Mouse (Mus musculus): Measurements from ENCODE around the gene Fxyd5. TPM values are rescaled to one million over a fixed set of nuclear protein-coding genes. Genes with fewer than 3 reads are reported as not detected.
A peak's percentile ranks its signal among the peaks of the same experiment; 100 is the strongest.

Fxyd5 gene
- polyA plus RNA-seq (2015; fragmentation: Nextera tagmentation; extraction: Ambion mirVana), result 19.8 and 22.4 TPM in 2 replicates

GRCm38 (mm10) chr7:31042431-31042910 is at the start of gene Fxyd5:
TSS of gene Fxyd5 (minus strand) at chr7:31042481.
- Histone ChIP-seq H3K27me3 (peaks cover 30% of the 10 kb centered on the region), H3K27ac (replicated peaks) (no peak within 1 kb of the TSS; the same call in 1 of the 2 replicates), H3K9ac (no peak within 1 kb of the TSS), H3K4me3 (replicated peaks) (peak within 1 kb of the TSS; percentile 43), H3K4me2 (peak within 1 kb of the TSS; percentile 52), H3K9me3 (replicated peaks) (no peaks in the 10 kb centered on the region), H3K36me3 (replicated peaks) (no peaks in the 10 kb centered on the region), H3K4me1 (replicated peaks) (0 out of 2 replicates have a peak, but pooled peaks cover 4% of the 10 kb centered on the region)
- WGBS (ENCODE audit: insufficient replicate concordance), result 31% methylated on average over 10 of the region's 10 CpGs
- no peak for ATAC-seq (ENCODE audit: insufficient read depth)

DNA sequence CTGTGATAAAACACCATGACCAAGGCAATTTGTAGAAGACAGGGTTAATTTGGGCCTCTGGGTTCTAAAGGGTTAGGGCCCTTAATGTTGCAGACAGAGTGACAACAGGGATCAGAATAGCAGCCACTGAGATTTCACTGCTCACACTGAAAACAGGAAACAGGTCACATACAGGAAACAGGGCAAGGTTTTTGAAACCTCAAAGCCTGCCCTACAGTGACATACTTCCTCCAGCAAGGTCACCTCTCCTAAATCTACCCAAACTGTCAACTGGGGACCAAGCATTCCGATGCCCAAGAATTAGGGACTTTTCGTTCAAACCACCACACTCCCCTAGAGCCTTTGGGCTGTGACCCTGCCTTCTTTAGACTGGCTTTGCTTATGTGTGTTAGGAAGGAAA is 47.4 kb upstream of the Fxyd5 start:
- Histone ChIP-seq H3K4me3 (replicated peaks) (no peak overlapping the region), H3K4me1 (replicated peaks) (no peaks in the 10 kb centered on the region; the same call in 1 of the 2 replicates), H3K4me2 (no peak overlapping the region), H3K27me3 (no peaks in the 10 kb centered on the region), H3K27ac (replicated peaks) (no peak overlapping the region), H3K9me3 (replicated peaks) (no peaks in the 10 kb centered on the region), H3K36me3 (replicated peaks) (no peaks in the 10 kb centered on the region), H3K9ac (no peak overlapping the region)
- ATAC-seq (ENCODE audit: insufficient read depth), result no peak
- 14% methylated on average over 2 of the region's 2 CpGs for WGBS (ENCODE audit: insufficient replicate concordance)

GRCm38 (mm10) chr7:31088206-31088605 is 45.9 kb upstream of the Fxyd5 start:
- H3K27ac ChIP-seq (replicated peaks), result no peak overlapping the region
- no peak overlapping the region for H3K9ac ChIP-seq
- 38% methylated on average over 3 of the region's 3 CpGs for WGBS (ENCODE audit: insufficient replicate concordance)
- no peak overlapping the region for H3K4me2 ChIP-seq
- H3K27me3 ChIP-seq, result no peaks in the 10 kb centered on the region
- no peaks in the 10 kb centered on the region for H3K9me3 ChIP-seq (replicated peaks)
- no peaks in the 10 kb centered on the region for H3K36me3 ChIP-seq (replicated peaks)
- no peak for ATAC-seq (ENCODE audit: insufficient read depth)
- no peak overlapping the region for H3K4me3 ChIP-seq (replicated peaks)
- no peaks in the 10 kb centered on the region; the same call in 1 of the 2 replicates for H3K4me1 ChIP-seq (replicated peaks)

DNA sequence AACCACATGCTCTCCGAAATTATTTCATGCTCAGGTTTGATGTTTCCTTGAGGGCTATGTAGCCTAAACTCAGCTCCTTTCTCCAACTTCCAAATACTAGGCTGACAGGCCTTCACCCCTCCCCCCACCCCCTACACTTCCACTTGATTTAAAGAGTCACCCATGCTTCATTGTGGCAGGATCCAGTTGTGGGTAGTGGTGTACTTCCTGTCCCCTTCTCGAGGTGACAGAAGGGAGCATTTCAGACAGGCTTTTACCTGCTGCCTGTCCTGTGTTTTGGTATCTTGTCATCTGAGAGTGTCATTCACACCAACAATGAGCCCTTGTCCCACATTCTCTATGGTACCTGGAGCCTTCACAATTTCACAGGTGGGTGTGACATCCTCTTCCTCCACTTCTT is 45.0 kb upstream of the Fxyd5 start:
- H3K9ac ChIP-seq, result no peak overlapping the region
- no peak overlapping the region for H3K4me3 ChIP-seq (replicated peaks)
- H3K4me2 ChIP-seq, result no peak overlapping the region
- ATAC-seq (ENCODE audit: insufficient read depth), result no peak
- H3K27ac ChIP-seq (replicated peaks), result no peak overlapping the region
- 19% methylated on average over 2 of the region's 2 CpGs for WGBS (ENCODE audit: insufficient replicate concordance)
- no peaks in the 10 kb centered on the region for H3K9me3 ChIP-seq (replicated peaks)
- no peaks in the 10 kb centered on the region for H3K27me3 ChIP-seq
- no peaks in the 10 kb centered on the region; the same call in 1 of the 2 replicates for H3K4me1 ChIP-seq (replicated peaks)
- H3K36me3 ChIP-seq (replicated peaks), result no peaks in the 10 kb centered on the region

DNA sequence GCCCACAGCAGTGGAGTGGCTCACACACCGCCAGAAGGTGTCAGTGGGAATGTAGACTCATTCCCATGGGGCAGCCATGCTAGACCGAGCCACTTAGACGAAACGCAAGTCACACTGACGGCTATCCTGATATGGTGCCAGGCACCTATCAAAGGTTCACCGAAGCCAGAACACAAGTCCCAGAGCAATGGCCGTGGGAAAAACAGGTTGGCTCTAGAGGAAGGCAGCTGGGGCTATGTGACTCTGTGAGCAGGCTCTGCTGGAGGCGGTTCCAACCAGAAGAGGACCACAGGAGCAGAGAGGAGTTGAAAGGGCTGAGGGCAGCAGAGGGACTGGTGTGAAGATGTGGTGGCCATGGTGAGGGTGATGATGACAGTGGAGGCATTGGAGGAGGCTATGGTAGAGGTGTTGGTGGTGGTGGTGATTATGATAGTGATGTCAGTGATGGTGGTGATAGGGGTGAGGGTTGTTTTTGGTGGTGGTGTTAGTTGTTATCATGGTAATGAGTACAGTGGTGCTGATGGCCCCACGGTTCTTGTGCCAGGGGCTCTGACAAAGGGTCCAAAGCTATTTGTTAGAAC is 44.0 kb upstream of the Fxyd5 start:
- no peak overlapping the region for H3K9ac ChIP-seq
- WGBS (ENCODE audit: insufficient replicate concordance), result 69% methylated on average over 9 of the region's 9 CpGs
- no peaks in the 10 kb centered on the region; the same call in 1 of the 2 replicates for H3K4me1 ChIP-seq (replicated peaks)
- no peak overlapping the region for H3K4me3 ChIP-seq (replicated peaks)
- H3K4me2 ChIP-seq, result no peak overlapping the region
- no peaks in the 10 kb centered on the region for H3K36me3 ChIP-seq (replicated peaks)
- H3K9me3 ChIP-seq (replicated peaks), result no peaks in the 10 kb centered on the region
- no peak for ATAC-seq (ENCODE audit: insufficient read depth)
- no peaks in the 10 kb centered on the region for H3K27me3 ChIP-seq
- no peak overlapping the region for H3K27ac ChIP-seq (replicated peaks)

GRCm38 (mm10) chr7:31085171-31085570 is 42.9 kb upstream of the Fxyd5 start:
- H3K36me3 ChIP-seq (replicated peaks), result no peaks in the 10 kb centered on the region
- no peak overlapping the region for H3K9ac ChIP-seq
- H3K4me1 ChIP-seq (replicated peaks), result no peaks in the 10 kb centered on the region; the same call in 1 of the 2 replicates
- no peak overlapping the region for H3K4me3 ChIP-seq (replicated peaks)
- H3K27me3 ChIP-seq, result no peaks in the 10 kb centered on the region
- WGBS (ENCODE audit: insufficient replicate concordance), result 56% methylated on average over 3 of the region's 3 CpGs
- H3K9me3 ChIP-seq (replicated peaks), result no peaks in the 10 kb centered on the region
- no peak overlapping the region; the same call in 1 of the 2 replicates for H3K27ac ChIP-seq (replicated peaks)
- no peak overlapping the region for H3K4me2 ChIP-seq
- no peak for ATAC-seq (ENCODE audit: insufficient read depth)

GRCm38 (mm10) chr7:31084140-31084539 is 41.9 kb upstream of the Fxyd5 start:
- H3K9ac ChIP-seq, result no peak overlapping the region
- H3K9me3 ChIP-seq (replicated peaks), result no peaks in the 10 kb centered on the region
- no peak overlapping the region for H3K4me3 ChIP-seq (replicated peaks)
- 52% methylated on average over 9 of the region's 9 CpGs for WGBS (ENCODE audit: insufficient replicate concordance)
- no peaks in the 10 kb centered on the region for H3K36me3 ChIP-seq (replicated peaks)
- no peak overlapping the region for H3K27ac ChIP-seq (replicated peaks)
- H3K4me2 ChIP-seq, result no peak overlapping the region
- H3K4me1 ChIP-seq (replicated peaks), result no peaks in the 10 kb centered on the region; the same call in 1 of the 2 replicates
- ATAC-seq (ENCODE audit: insufficient read depth), result no peak
- H3K27me3 ChIP-seq, result no peaks in the 10 kb centered on the region

- H3K9ac ChIP-seq, result no peak overlapping the region
- ATAC-seq (ENCODE audit: insufficient read depth), result no peak
- no peak overlapping the region for H3K4me2 ChIP-seq
- 52% methylated on average over 14 of the region's 14 CpGs for WGBS (ENCODE audit: insufficient replicate concordance)
- H3K27me3 ChIP-seq, result no peaks in the 10 kb centered on the region
- no peak overlapping the region for H3K27ac ChIP-seq (replicated peaks)
- no peak overlapping the region for H3K4me3 ChIP-seq (replicated peaks)
- no peaks in the 10 kb centered on the region; the same call in 1 of the 2 replicates for H3K4me1 ChIP-seq (replicated peaks)
- no peaks in the 10 kb centered on the region for H3K36me3 ChIP-seq (replicated peaks)
- H3K9me3 ChIP-seq (replicated peaks), result no peaks in the 10 kb centered on the region
These were observed 40.7 kb upstream of the Fxyd5 start for GRCm38 (mm10) chr7:31082831-31083588.

GRCm38 (mm10) chr7:31082106-31082505 is 39.8 kb upstream of the Fxyd5 start:
- Histone ChIP-seq H3K4me1 (replicated peaks) (no peaks in the 10 kb centered on the region; the same call in 1 of the 2 replicates), H3K36me3 (replicated peaks) (no peaks in the 10 kb centered on the region), H3K4me2 (no peak overlapping the region), H3K9ac (no peak overlapping the region), H3K4me3 (replicated peaks) (no peak overlapping the region), H3K27ac (replicated peaks) (no peak overlapping the region), H3K9me3 (replicated peaks) (no peaks in the 10 kb centered on the region), H3K27me3 (no peaks in the 10 kb centered on the region)
- ATAC-seq (ENCODE audit: insufficient read depth), result no peak

DNA sequence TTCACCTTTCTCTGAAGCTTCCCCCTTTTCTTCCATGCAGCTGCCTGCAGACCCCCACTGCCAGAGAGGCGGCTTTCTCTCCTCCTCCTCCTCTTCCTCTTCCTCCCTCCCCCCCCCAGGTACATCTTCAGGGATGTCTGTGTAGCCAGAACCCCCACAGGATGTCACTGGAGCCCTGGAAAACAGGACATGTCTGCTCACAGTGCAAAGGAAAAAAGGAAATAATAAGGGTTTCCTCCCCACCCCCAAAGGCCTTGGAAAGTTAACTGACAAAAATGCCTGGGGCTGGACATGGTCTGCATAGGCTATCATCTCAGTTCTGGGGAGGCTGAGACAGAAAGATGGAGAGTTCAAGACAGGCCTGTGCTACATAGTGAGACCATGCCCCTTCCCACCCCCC is 38.8 kb upstream of the Fxyd5 start:
- no peak overlapping the region for H3K4me3 ChIP-seq (replicated peaks)
- no peaks in the 10 kb centered on the region for H3K9me3 ChIP-seq (replicated peaks)
- H3K36me3 ChIP-seq (replicated peaks), result no peaks in the 10 kb centered on the region
- H3K4me2 ChIP-seq, result no peak overlapping the region
- 21% methylated on average over 1 of the region's 1 CpGs for WGBS (ENCODE audit: insufficient replicate concordance)
- no peak for ATAC-seq (ENCODE audit: insufficient read depth)
- H3K27ac ChIP-seq (replicated peaks), result no peak overlapping the region
- no peak overlapping the region for H3K9ac ChIP-seq
- no peaks in the 10 kb centered on the region; the same call in 1 of the 2 replicates for H3K4me1 ChIP-seq (replicated peaks)
- no peaks in the 10 kb centered on the region for H3K27me3 ChIP-seq

GRCm38 (mm10) chr7:31080611-31081010 is 38.3 kb upstream of the Fxyd5 start:
- no peak overlapping the region for H3K4me3 ChIP-seq (replicated peaks)
- H3K27me3 ChIP-seq, result no peaks in the 10 kb centered on the region
- H3K4me1 ChIP-seq (replicated peaks), result no peaks in the 10 kb centered on the region; the same call in 1 of the 2 replicates
- H3K9ac ChIP-seq, result no peak overlapping the region
- no peaks in the 10 kb centered on the region for H3K36me3 ChIP-seq (replicated peaks)
- H3K9me3 ChIP-seq (replicated peaks), result no peaks in the 10 kb centered on the region
- no peak for ATAC-seq (ENCODE audit: insufficient read depth)
- H3K27ac ChIP-seq (replicated peaks), result no peak overlapping the region
- H3K4me2 ChIP-seq, result no peak overlapping the region
- 55% methylated on average over 3 of the region's 3 CpGs for WGBS (ENCODE audit: insufficient replicate concordance)

Measured in liver, embryonic 15.5 days (tissue).